Mouse (Mus musculus): ENCODE results near the gene Tcf25.

GRCm38 (mm10) chr8:123382516-123382915 is 9.0 kb downstream of the Tcf25 start:
- TF ChIP-seq CTCF (IDR thresholded peaks at IDR 0.05; ENCODE audit: insufficient read depth, low read depth, low read length) (no peak), POLR2A (IDR thresholded peaks at IDR 0.05; ENCODE audit: insufficient read depth, low read depth, low read length) (no peak)

Data from olfactory bulb, adult 2 months (tissue).